Mouse (Mus musculus) olfactory bulb, adult 2 months (tissue): ENCODE measurements around the gene Phlda2.

Source experiments
- CTCF ChIP-seq: fragments of 200-500 bp; IDR thresholded peaks from 2 replicates; pipeline ENCODE4 v1.5.1; 2012; ENCODE audit warnings: low read depth, mild to moderate bottlenecking, low read length, moderate library complexity; ENCODE audit not compliant: insufficient read depth
- POLR2A ChIP-seq: fragments of 200-500 bp; IDR thresholded peaks from 2 replicates; pipeline ENCODE4 v1.6.1; 2012; ENCODE audit warnings: mild to moderate bottlenecking, low read depth, low read length, moderate library complexity; ENCODE audit not compliant: insufficient read depth

DNA sequence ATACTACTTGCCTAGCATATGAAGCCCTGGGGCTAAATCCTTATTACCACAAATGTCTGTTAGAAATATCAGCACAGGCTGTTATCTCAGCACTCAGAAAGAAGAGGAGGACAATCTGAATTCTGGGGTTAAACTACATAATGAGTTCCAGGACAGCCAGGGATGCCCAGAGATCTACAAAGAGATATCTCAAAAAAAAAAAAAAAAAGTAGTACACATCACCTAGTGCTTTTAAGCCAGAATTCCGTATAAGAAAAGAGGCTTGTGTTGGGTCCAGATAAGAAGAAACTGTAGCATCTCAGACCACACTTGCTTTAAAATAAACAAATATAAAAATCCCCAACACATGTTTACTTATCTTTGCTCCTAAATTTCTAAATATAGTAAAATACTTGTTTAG lies 35.7 kb upstream of the Phlda2 start:
- TF ChIP-seq CTCF (no peak), POLR2A (no peak)
